Mouse (Mus musculus) mouse embryonic stem cell (cell line): ENCODE results near the gene Cycs.
"Not testable (repeated sequence)": the region's sequence is repeated elsewhere in the genome, so short reads cannot be mapped to it uniquely, and the experiment has no call there.

ENCODE experiments used
- in situ Hi-C, 2 experiments: fragments of 300-500 bp; cut with MboI; formaldehyde crosslinking; loops; 1 replicate in 1 of 2; 3 replicates in 1 of 2; pipeline ENCODE4 v1.14.3; 2019 to 2020; ENCODE audit warnings: low sequenced_read_pairs in 2 of 2, low pct_unique_long_range_greater_than_20kb in 1 of 2, mixed read lengths in 1 of 2; ENCODE audit not compliant: unreplicated experiment in 1 of 2

The Cycs gene

DNA sequence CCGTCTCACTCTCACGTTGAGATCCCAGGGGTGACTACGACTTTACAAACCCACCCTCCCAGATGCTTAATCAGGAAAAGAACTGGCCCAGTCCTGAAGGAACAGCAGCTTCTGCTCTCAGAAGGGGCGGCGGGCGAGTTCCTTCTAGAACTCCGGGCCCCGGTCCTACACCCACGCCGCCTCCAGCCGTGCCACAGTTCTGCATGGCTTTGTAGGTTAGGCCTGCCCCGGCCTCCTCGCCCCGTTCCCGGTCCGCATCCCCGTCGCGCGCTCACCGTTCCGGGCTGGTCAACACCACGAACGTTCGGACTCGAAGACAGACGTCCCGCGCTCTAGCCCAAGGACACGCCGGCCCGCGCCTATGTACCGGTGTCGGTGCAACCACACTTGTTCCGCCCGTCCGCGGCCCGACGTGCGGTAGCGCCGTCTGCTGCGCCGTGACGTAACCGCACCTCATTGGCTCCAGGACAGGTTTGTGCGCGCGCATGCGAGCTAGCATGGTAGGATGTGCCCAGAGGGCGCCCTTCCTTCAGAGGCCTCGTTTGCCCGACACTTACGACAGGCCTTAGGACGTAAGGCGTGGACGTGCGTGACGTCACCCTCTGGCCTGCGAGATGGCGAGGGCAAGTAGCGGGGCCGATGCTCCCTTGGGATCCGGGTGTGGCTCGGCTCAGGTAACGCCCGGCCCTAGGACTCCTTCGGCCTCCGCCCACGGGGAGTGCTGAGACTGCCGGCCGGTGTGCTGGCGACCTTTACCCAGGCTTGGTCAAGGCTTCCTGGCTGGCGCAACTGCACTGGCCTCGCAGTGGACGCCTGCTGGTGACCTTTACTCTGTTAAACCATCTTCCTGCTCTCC, at the start of gene Cycs:
Gene Cycs, minus strand, starts transcription at position 398 of the 856 bp plus-strand sequence.
- in situ Hi-C loops = no loop called here

DNA sequence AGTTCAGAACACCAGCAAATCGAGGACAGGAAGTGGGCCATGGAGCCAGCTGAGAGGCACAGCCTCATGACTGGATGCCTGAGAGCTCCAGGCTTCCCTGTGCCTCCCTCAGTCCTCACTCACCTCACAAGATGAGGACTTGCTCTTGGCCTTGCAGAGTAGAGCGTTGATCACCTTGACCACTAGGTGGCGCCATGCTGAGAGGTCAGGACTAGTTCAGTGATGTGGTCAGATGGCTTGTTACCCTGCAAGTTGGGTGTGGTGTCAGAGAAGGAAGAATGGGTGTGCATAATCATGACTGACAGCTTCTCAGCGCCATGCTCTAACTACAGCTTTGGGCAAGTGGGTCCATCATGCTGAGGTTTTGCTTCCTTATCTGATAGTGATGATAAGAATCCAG, 35.3 kb upstream of the Cycs start:
- in situ Hi-C loops = no loop called here

DNA sequence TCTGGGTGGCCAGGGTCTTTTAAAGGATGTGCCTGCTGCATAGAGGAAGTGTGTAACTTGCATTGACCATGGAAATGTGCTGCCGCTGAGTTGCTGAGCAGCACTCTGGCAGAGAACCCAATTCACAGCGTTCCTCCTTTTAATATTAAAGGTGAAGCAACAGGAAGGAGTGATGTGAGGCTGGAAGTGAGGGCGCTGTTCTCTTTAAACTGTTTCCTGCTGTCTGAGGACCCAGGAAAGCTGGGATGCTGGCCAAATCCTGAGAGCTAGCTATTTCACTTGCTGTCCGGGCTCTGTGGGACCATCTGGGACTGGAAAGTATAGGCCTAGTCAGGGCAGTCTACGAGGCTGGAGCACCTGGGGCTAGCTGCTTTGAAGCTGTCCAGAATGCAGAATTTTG, 32.2 kb upstream of the Cycs start:
- in situ Hi-C loops = no loop called here

- in situ Hi-C loops = no loop called here
Observed at GRCm38 (mm10) chr6:50596301-50597211, 30.2 kb upstream of the Cycs start, which contains the start of gene 4921507P07Rik. Gene 4921507P07Rik, minus strand, starts transcription at chr6:50596632.

DNA sequence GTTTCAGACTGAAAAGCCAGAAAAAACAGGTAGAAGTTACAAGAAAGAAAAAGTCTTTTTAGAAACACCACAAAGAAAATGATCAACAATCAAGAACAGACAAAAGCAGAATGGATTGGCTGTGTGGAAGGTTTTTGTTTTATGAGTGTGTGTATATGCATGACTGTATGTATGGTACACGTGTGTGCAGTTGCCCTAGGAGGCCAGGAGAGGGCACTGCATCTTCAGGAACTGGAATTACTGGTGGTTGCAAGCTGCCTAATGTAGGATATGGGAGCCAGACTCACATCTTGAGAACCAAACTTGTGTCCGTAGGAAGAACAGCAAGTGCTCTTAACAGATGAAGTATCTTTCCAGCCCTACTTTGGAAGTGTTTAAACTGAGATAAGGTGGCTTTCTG, 28.0 kb upstream of the Cycs start:
- in situ Hi-C loops = no loop called here

DNA sequence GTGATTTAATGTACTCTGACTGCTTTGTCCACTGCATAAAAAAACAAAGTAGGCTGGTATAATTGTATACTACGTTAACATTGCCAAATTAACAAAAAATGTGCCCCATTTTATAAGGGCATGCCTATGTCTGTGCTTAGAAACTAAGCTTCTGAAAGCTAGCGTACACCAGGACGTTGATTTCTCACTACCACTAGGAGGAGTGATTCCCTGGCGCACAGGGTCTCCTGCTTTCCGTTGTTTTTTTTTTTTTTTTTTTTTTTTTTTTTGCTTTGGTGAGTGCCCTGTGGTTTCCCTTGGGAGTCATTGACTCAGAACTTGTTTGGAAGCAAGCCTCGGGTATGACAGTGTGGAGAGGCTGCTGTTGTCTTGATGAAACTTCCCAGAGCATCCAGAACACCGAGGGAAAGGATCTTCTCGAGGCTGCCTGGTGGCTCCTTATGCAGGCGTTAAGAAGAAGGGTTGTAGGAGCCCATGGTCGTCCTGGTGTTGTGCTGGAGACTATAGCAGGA, 27.1 kb upstream of the Cycs start:
- in situ Hi-C loops = no loop called here

DNA sequence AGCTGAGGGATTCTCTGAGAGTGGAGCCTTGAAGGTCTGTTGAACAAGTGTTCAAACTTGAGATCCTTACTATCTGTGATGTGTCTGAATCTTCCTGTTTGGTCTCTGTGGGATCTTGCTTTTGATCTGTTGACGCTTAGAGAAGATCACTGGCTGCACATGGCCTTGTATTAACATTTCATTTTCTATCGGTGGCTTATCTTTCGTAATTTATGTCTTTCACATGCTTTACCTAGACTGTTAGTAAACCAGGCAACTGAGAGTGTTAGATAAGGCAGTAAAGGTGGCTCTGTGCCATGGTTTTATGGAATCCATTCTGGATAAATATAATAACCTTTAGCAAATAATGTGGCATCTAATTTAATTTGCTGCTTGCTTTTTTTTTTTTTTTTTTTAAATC, 23.9 kb upstream of the Cycs start:
- in situ Hi-C loops = no loop called here

DNA sequence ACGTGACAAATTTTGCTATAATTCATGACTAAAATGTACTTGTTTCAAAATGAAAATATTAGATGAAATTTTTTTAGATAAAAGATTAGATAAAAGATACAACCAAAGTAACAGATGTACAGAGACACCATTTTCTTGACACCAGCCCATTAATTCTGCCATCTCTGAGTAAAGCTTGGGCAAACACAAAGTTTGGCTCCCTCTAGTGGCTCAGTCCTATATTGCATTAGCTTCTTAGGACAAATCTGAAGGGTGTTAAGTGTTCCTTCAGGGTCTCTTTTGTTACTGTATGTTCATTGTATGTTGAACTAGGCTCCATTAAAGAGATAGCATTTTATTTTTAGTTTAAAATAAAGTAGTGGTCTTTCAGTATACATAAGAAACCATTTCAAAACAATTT, 21.9 kb upstream of the Cycs start:
- in situ Hi-C loops = no loop called here

DNA sequence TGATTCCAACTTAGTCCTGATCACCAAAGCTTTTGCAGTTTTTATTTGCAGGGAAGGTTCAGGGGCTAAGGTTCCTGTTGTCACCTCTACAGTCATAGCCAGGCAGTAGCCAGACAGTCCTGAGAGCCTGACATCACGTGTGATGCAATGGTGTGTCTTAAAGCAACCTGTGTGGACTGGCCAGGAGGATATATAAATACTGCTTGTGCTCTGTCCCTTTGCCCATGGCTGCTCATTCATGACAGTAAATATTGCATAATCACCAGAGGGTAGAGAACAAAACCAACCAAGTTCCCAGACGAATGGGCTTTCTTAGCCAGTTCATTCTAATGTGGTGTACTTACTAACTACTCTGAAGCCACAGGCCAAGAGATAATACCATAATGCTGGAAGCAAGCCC, 21.1 kb upstream of the Cycs start:
- in situ Hi-C loops = no loop called here

DNA sequence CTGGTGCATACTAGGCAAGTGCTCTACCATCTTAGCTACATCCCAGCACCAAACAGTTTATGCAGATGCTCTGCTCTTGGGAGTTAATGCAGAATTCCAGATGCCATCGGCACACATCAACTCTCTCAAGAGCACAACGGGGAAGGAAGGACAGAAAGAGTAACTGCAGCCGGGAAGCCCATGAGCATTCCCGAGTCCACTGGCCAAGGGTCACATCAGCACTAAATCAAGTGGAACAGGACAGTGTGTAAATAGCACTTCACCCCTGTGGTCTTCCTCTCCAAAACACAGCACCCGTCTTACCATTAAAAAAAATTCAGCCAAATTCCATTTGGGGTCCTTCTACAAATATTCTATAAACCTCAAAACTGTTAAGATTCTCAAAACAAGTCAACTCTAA, 20.0 kb upstream of the Cycs start:
- in situ Hi-C loops = no loop called here

DNA sequence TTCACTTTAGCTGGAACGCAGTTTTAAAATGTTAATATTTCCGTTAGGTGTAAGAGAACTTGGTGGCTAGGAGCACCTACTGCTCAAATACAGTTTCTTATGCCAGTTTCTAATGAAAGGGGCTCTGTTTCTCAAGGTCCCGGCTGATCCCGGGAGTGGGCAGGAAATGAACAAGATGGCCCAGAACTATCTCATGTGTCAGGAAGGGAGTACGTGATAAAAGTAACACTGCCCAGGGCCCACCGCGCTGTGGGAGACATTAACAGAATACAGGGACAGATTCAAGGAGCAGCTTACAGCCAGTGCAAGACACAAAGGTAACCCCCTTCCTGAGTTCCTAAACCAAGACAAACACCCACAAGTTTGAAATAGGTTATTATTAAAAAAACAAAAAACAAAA, 19.4 kb upstream of the Cycs start:
- in situ Hi-C loops = no loop called here

GRCm38 (mm10) chr6:50571661-50572060, 5.3 kb upstream of the Cycs start:
- in situ Hi-C loops = no loop called here

DNA sequence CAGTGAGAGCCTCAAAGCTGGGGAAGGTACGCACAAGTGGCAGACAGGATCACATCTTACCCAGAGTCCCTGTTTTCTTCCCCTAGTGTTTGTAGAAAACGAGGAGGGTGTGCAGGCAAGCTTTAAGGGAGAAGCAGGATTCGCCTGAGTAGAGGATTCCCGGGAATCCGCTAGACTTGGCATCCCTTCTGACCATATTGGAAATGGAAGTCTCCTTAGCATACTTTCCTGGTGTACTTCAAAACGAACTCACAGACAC, 588 bp upstream of the Cycs start:
- in situ Hi-C loops = no loop called here

DNA sequence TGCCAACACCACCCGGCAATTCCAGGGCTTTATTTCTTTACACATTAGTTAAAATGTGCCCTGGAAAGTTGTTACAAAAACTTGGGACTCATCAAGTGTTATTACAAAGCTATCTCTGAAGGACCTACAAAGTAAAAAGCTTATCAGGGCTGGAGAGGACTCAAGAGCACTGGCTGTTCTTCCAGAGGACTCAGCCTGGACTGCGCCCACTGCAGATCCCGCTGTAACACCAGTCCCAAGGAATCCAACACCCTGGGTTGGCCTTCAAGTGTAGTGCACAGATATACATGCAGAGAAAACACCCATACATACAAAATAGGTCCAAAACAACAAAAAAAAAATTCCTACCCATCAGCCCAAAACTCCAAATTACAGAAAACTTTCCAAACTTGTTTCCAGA, 2.7 kb downstream of the Cycs start:
- in situ Hi-C loops = no loop called here

GRCm38 (mm10) chr6:50562421-50562820, 3.9 kb downstream of the Cycs start:
- in situ Hi-C loops = no loop called here

DNA sequence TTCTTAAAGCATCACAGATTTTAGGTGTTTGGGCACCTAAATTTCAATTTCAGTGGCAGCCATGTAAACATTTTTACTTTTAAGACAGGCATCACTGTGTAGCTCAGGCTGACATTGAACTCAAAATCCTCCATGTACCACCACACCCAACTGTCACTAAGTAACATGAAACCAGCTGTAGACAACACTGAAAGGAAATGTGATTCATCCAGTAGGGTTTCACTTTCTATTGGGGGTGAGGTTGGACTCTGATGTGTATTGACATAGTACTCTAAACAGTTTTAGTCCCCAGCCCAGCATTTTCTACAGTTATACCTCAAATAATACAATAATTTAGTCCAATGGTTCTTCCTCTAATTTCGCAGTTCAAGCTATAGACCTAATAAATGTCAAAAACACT, 5.6 kb downstream of the Cycs start:
- in situ Hi-C loops = no loop called here

GRCm38 (mm10) chr6:50558877-50559276, 7.5 kb downstream of the Cycs start:
- in situ Hi-C loops = no loop called here

- in situ Hi-C loops = no loop called here
Observed at GRCm38 (mm10) chr6:50557566-50557965, 8.8 kb downstream of the Cycs start.

DNA sequence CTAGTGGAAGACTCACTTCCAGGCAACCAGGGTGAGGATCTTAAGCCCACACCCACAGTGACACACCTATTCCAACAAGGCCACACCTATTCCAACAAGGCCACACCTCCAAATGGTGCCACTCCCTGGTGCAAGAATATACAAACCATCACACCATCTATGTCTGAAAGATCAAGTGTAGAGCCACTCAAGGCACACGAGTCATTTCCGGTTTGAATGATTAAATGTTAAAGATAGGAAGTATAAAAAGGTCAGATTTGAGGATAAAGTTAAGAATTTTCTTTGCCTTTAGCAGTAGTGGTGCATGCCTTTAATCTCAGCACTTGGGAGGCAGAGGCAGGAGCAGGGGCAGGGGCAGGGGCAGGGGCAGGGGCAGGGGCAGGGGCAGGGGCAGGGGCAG, 12.1 kb downstream of the Cycs start:
- in situ Hi-C loops = not testable (repeated sequence)
